Mouse (Mus musculus) mouse embryonic stem cell (cell line): ENCODE results near the gene Tbx6.

Experiments
- in situ Hi-C, 2 experiments: fragments of 300-500 bp; cut with MboI; formaldehyde crosslinking; loops; 1 replicate in 1 of 2; 3 replicates in 1 of 2; pipeline ENCODE4 v1.14.3; 2019 to 2020; ENCODE audit warnings: low sequenced_read_pairs in 2 of 2, low pct_unique_long_range_greater_than_20kb in 1 of 2, mixed read lengths in 1 of 2; ENCODE audit not compliant: unreplicated experiment in 1 of 2

Tbx6 gene

DNA sequence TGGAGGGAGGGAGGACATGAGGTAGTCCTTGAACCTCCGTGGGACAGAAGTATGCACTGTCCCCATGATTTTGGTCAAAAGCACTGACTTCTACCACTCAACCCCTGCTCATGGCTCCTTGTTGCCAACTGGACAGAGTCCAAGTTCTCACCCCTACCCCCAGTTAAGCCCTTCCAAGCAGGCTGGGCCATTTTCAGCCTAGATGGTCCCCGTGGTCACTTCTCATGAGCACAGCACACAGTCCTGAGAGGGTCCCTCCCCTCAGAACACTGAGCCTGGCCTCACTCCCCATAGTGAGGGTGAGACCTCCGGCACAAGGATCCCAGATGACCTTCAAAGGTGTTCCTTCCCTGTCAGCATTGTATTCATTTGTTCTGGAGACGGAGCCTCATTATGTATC, 7.9 kb downstream of the Tbx6 start:
- in situ Hi-C loops: no loop called here

DNA sequence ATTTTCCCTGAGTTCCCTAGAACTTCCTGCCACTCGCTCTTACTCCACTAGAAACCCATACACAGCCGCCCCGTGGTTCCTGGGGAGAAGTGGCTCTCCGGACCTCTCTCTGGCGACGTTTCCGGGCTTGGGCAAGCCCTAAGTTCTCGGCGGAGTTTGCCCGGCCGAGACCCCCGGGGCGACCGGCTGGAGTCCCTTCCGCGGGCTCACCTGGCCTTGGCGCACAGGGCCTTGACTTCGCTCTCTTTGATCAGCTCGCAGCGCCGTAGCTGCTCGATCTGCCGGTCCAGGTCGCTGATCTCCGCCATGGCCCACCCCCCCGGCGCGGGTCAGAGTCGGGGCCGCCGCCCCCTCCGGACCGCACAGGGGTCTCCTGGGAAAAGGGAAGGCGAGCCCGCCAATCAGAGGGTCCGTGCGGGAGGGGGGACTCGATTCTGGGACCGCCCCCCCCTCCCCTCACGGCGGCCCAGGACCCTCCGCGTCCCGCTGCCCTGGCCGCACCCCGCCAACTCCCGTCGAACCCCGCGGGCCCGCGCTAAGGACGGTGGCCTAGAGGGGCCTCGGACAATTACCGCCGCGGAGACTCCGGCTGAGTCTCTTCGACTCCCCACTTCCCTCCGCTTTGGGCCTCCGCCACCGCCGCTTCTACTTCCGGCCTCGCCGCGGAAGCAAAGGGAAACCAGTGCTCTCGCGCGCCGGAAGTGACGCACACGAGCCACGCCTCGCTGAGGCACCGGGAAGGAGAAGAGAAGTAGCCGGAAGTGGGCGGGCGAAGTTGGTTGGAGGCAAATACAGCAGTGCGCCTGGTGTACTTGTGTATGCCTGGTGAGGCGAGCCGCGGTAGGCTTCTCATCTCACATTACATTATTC, 10.8 kb downstream of the Tbx6 start, which contains the start of gene Ppp4c:
TSS of gene Ppp4c (minus strand) at position 646 of the 870 bp plus-strand sequence.
- in situ Hi-C loops: no loop called here

DNA sequence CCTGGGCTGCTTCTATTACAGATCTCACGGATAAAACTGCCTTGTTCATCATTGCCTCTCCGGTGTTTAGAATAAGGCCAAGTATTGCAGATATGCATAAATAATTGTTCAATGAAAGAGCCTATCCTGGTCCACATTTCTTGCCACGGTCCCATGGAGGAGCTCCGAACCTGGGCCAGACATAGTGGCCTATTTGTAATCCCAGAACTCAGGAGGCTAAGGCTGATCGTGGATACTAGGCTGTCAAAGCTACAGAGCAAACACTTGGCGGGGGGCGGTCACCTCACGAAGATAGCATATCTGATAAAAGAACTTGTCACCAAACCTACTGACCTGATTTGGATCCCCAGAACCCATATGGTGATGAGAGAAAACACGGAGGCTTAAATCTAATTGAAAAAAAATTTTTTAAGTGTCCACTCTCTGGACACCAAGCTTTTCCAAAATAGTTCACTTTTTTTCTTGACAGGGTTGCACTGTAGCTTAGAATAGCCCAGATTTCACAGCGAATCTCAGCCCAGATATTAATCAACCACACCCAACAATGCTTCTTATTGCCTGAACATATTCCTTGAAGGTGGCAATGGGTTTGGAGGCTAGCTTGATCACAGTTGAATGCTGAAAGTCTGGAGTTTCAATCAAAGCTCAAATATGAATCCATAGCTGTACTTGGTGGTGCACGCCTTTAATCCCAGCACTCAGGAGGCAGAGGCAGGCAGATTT, 11.6 kb downstream of the Tbx6 start:
- in situ Hi-C loops: no loop called here

DNA sequence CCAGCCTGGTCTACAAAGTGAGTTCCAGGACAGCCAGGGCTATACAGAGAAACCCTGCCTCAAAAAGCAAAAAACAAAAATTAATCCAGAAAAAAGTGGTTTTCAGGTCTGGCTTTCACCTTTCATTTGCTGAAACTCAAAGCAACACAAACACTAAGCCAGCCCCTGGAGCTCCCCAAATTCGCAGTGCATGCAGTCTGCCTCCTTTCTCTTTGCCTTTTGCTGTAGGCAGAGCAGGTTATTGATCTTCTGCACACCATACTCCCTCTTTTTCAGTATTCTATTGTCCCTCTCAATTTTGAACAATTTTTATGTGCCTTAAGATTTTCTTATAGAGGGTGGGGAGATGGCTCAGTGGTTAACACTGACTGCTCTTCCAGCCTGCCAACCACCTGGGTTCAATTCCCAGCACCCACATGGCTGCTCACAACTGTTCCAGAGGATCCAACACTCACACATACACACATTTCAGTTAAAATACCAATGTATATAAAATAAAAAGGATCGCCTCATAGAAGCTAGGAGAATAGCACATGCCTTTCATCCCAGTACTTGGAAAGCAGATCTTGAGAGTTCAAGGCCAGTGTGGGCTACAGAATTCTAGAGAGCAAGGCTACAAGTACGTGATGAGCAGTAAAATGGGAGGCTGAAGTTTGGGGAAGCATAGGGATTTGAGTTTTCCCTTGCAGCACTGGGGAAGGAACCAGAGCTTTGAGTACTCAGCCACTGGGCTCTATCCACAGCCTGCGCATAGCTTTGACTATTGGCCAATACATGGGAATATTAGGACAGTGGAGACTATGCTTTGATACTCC, 12.4 kb downstream of the Tbx6 start:
- in situ Hi-C loops: no loop called here

DNA sequence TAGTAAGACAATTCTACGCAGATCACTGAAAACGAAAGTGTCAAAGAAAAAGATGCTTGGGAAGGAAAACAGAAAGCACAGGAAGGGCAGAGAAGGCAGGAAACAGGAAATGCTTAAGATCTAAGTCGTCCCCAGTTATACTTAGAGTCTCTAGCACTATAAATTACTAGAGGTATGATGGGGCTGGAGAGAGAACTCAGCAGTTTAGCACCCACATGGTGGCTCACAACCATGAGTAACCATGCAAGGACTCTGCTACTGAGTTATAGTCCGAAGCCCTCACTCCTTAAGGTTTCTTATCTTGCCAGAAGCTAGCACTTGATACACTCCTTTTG, 13.0 kb downstream of the Tbx6 start:
- in situ Hi-C loops: no loop called here

DNA sequence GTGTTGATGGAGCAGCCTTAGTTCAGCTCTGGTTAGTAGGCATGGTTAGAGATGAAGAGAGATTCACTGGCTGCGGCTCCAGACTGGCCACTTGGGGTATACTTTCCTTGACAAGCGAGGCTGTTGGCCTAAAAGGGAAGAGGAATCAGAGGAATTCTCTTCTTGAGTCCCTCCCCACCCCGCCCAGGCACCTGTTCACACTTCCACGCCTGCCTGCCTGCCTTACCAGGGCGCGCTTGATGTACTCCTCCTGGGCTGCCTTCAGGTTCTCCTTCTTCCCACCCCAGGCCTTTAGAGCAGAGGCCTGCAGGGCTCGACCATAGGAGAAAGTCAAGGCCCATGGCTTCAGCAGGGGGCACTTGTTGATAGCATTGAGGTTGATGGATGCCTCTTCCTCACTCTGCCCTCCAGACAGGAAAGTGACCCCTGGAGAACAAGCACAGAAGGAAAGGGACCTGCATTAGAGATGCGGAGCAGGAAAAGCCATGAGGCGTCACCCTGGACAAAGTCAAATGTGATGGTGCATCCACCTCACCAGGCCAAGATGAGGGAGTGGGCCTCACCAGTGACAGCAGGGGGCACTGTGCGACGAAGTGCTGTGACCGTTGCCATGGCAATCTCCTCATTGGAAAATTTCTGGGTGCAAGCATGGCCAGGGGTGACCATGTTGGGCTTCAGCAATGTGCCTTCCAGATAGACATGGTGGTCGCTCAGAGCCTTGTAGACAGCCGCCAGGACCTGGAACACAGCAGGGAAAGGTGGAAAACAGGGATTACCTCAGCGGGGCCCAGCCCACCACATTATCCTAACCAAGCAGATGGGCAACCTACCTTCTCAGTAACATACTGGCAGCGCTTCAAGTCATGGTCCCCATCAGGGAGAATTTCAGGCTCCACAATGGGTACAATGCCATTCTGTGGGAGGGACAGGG, 14.4 kb downstream of the Tbx6 start:
- in situ Hi-C loops: no loop called here

DNA sequence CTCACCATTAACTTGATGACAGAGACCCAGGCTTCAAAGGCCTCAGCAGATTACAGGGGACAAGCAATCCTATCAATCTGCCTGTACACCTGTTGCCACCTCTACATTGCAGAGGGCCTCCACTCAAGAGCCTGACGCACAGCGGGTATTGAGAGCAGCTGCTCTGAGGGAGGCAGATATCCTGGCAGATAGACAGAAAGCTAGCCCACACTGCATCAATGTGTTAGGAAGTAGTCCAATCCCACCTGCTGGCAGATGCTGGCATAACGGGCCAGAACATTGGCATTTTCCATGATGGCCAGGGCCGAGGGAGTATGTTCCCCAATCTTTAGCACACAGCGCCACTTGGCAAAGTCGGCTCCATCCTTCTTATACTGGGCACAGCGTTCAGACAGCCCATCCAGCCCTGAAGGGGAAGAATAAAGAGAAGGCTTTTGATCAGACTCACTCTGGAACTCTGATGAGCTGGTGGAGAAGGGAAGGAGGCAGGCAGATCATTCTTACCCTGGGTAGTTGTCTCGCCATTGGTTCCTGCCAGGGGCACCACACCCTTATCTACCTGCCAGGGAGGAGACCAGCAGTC, 15.2 kb downstream of the Tbx6 start:
- in situ Hi-C loops: no loop called here

DNA sequence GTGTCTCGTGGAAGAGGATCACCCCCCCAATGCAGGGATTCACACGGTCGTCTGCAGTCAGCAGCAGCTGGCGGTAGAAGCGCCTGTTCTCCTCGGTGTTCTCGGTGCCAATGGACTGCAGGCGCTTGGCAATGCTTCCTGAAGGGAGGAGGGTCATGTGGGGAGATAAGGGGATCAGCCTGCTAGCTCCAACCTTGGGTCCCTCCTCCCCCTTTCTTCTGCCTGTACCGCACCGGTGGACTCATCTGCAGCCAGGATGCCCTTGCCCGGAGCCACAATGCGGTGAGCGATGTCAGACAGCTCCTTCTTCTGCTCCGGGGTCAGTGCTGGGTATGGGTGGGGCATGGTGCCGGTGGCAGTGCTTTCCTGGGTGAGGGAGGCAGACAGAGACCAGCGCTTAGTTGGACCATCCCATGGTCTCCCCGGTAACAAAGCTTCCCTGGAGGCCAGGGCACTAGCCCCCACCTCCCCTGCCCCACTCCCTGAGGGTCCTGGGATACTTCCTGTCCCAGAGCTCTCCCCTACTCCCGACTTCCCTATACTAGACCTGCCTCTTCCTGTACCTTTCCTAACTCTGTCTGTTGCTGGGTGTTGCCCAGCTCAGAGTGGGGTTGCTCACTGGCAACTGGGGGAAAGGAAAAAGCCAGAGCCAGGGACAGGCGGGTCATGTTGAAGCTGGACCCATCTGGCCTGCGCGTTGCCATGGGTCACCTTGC, 16.3 kb downstream of the Tbx6 start, which contains the start of gene Fam57b:
TSS of gene Fam57b (plus strand) at position 258 of the 716 bp plus-strand sequence.
- in situ Hi-C loops: no loop called here

DNA sequence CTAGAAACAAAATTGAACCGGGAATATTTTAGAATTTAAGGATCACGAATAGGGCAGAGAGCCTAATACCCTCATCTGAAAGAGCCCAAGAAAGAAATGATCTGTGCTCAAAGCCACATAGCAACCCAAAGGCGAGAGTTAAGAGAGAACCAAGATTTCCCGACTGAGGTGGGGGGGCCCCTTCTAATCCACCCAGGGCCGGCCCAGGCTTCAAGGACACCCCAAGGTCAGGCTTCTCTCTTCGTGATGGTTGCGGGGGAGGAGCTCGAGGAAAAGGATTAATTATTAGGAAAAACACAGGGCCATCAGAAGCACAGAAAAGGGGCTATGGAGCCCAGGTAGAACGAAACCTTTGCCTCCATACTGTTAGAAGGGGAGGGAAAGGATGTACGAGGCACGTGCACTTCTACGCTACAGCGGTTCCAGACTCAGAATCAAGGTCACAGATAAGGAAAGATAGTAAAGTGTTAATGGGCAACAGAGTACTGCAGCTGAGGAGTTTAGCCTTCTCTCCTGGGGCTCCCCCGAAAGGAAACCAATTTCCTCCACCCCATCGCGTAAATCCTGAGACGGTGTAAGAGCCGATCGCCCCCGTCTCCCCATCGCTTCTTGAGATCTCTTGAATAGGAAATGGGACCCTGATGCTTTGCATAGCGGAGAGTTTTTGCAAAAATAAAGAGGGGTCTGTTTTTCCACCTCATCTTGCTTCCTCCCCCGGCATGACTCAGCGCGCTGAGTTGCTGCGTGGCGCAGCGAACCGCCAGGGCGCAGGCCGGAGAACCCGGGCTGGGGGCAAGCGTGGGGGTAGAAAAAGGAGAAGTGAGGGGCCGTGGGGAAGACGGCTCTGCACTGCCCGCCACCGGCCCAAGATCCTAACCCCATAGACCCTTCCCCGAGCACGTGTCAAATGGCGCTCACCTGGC, 17.1 kb downstream of the Tbx6 start:
- in situ Hi-C loops: no loop called here

DNA sequence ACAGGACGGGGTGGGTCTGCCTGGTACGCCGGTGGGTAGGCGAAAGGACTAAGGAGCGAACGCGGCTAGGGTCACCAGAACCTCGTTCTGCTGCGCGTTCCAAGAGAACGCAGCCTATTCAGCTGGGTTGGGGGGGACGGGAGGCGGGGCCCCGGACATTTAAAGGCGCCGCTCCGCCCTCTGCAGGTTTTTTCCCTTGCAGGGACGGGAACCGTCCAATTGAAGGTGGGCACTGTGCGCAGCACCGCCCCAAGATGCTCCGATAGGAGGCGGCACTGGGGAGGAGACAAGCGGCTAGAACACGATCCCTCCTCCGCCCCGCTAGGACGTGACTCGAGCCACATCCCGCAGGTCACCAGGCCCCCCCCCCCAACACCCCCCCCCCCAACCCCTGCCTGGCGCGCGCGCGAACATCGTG, 17.8 kb downstream of the Tbx6 start:
- in situ Hi-C loops: no loop called here

DNA sequence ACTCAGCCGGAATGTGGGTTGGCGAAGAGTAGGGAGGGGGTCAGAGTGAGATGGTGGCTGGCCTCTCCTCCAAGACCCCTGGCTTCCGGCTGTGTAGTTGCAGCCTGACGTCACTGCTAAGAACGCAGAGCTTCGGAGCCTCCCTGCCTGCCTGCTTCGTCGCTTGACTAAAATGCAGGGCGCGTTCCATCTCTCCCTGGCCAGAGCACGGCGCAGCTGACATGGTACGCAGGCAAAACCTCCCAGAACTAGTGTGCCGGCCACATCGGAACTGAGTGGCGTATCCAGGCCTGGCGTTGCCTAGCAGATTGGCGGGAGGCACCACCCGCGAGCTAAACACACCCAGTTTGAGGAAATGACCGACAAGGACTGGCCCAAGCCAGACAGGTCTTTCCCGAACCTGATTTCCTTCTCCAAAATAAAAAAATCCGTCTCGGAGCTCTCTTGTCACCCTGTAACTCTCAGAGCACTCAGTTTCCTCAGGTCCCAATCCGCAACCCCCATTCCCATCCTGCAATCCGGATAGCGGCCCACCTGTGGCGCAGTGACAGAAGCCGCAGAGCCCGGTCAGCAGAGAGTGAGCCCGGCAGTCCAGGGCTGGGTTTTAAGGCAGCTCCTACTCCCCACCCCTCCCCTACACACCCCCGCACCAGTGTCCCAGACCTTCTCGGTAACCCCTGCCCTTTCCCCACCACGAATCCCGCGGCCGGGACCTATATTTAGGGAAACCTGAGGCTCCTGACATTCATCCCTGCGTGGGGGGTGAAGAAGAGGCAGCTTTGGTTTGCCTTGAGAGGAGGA, 18.4 kb downstream of the Tbx6 start:
- in situ Hi-C loops: no loop called here

DNA sequence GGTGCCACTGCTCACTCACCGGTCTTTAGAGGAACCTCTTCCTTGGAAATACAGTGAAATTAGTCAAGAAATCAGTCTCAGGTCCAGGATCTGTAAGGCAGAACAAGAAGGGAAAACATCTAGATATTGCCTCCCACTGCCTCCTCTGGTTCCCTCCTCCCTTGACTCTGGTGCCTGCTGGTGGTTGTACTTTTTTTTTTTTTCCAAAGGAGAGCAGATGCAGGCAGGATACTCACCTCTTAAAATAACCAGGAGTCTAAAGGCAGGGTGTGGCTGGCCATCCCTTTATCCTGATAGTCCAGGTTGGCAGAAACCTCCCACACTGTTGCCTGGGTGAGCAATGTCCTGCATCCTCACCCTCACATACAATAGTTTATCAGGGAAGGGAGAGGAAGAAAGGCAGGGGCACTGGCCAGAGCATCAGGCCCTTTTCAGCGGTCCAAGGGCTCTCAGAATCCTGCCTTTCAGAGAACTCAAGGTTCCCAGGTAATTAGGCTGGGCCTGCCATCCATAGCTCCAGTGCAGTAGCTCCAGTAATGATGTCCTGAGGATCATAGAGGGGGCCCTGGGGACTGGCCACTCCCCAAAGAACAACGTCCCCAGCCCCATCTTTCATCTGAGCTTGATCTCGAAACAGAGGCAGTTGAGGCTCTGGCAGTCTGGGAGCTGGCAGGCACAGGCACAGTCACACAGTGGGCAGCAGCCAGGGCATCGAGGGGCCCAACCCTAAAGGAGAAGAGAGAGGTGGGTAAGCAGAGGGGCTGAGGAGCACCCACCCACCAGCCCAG, 19.2 kb downstream of the Tbx6 start:
- in situ Hi-C loops: no loop called here

DNA sequence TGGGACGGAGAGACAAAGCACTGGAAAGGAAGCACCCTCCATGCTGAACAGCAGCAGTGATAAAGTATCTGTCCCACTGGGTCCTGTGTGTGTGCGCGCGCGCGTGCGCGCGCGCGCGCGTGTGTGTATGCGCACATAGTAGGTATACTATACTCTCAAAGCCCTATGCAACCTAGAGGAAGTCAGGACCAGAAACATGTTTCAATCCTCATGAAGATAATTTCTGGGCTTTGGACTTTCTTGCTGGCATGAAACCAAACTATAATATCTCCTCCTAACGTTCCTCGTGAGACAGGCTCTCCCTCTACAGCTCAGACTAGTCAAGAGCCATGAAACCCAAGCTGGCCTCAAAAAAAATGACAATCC, 19.8 kb downstream of the Tbx6 start:
- in situ Hi-C loops: no loop called here

DNA sequence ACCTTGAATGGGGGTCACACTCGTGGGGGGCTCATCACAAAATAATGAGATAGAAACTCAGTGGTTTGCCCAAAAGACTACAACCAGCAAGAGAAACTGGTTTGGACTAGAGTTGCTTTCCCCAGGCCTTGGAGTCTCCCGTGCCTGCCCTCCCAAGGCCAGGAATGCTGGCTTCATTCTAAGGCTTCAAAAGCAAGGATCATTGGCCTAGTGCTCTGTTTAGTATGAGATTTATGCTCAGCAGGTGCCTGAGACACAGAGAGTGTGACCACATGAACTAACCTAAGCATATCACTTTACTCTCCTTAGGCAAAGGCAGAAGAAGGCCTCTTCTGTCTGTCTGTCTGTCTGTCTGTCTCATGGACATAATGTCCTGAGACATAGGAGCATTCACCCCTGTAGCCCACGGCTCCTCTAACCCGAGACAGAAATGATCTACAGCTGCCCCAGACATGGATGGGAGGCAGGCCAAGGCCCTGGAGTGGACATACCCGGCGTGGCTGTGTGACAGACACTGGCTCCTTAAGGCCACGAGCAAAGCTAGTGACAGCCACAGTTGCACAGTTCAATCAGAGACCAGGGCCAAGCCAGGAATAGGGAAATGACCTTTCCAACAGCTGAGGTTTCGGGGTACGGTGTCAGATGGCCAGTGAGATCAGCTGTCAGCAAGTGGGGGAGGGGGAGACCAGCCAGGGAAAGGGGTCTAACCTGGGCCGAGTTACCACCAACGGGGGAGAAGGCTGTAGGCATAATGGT, 21.0 kb downstream of the Tbx6 start:
- in situ Hi-C loops: no loop called here
